Mouse (Mus musculus) liver (tissue): Measurements from ENCODE around the gene Acnat1.
A peak's percentile ranks its signal among the peaks of the same experiment; 100 is the strongest.
"Not testable (repeated sequence)": the region's sequence is repeated elsewhere in the genome, so short reads cannot be mapped to it uniquely, and the experiment has no call there.

ENCODE experiments used
- DNase-seq: peaks from one replicate; pipeline ENCODE4 v3.0.0-alpha.2; 2020; ENCODE audit warnings: mixed read lengths

Acnat1 gene

GRCm38 (mm10) chr4:49451848-49452551 is 21.7 kb downstream of the Acnat1 start:
- no peak for DNase-seq

- DNase-seq = peak; percentile 48
Observed at GRCm38 (mm10) chr4:49451133-49451847, 22.4 kb downstream of the Acnat1 start.

GRCm38 (mm10) chr4:49436968-49437367 is 36.7 kb downstream of the Acnat1 start:
- DNase-seq = not testable (repeated sequence)

- not testable (repeated sequence) for DNase-seq
Observed at GRCm38 (mm10) chr4:49410151-49410550, 63.6 kb downstream of the Acnat1 start.

- not testable (repeated sequence) for DNase-seq
Observed at GRCm38 (mm10) chr4:49407957-49408356, 65.8 kb downstream of the Acnat1 start, which contains the start of gene Acnat2. Gene Acnat2 (minus strand): TSS chr4:49408151.
